Mouse (Mus musculus): ENCODE measurements at regions not wholly inside any gene's neighbourhood (a gene's known extent, or its start where the extent isn't known, plus 50 kb on each side); places are given as distances from the start of the nearest gene placed in this dataset.

DNA sequence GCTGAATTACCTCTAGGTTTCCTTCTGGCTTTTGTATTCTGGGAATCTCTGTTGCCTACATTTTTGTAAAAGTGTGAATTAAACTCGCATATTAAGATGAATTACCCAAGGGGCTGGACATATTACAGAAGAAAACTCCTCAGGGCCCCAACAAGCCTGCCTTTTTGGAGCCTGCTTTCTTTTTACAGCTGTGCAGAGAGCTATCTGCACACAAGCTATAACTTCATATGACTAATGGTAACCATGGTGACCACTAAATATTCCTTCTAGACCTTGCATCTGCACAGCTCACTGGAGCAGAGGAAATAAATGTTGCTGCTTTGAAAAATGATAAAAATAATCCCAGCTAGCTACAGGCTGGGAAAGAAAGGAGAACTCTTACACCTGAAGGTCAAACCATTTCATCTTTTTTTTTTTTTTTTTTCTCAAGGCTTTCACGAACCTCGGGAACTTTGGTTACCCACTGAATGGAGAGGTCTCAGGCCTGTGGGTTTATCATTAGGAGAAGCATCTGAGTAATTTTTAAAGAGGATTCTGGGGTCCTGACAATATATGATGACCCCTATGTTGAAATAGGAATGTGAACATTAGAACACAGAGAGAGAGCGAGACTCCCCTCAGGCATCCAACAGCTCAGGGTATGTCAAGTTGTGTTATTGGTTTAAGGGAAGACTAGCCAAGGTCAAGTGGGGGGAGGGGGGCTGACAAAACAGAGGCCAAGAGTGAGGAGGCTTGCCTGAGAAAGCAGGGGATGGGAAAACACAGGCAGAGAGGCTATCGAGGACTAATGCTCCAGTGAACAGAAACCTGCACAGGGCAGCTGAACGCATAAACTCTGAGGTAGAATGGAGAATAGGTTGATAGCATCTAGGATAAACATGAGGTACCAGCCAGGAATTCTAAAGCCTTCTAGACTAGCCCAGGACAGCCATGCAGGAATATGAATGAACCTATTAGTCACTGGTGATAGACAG, 188.4 kb downstream of the Phlda1 start:
- no peak for DNase-seq (ENCODE audit: low read depth, low spot score)

DNA sequence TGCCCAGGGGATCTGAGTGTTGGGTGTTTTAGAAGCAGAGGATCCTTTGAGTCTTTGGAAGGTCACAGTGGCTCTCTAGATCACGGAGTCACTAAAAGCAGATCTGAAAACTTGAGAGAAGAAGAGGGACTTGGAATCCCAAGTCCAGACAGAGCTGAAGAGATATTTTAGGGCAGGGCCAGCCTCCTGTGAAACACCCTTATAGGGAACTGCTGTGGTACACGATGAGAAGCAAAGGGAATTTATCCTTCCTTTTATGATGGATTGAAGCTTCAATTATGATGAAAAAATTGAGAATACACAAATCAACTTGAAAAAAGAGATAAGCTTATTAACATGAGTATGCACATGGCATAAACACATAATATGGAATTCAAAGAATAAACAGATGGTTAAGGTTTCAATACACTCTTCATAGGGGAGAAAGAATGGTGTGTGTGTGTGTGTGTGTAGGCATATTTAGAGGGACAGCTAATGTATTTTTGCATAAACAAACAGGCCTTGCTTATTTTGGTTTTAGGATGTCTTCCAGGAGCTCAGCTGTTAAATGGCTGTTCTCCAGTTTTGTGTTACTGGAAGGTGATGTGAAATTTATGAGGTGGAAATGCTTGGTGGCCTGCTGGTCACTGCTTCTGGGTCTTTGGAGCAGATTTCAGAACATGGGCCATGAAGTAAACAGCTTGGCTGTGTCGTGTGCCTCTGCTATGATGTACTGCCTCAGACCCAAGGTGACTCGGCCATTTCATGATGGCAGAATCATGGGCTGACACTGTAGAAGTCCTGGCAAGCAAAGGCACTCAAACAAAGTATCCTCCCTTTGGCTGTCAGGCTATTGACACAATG, 190.1 kb downstream of the Phlda1 start:
- no peak for DNase-seq (ENCODE audit: low read depth, low spot score)

DNA sequence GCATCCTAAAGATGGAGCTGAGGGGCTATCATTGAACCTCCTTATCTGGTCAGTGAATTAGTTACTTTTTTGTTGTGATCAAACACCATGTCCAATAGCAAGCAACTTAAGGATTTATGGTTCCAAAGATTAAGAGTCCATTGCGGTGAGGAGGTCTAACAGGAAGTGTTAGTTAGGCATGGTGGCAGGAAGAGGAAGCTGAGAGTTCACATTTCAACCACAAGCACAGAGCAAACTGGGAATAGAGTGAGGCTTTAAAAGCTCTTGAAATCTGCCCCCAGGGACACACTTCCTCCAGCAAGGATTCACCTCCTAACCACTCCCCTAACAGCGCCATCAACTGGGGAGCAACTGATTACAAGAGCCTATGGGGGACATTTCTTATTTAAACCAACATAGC, 190.9 kb downstream of the Phlda1 start:
- no peak for DNase-seq (ENCODE audit: low read depth, low spot score)

DNA sequence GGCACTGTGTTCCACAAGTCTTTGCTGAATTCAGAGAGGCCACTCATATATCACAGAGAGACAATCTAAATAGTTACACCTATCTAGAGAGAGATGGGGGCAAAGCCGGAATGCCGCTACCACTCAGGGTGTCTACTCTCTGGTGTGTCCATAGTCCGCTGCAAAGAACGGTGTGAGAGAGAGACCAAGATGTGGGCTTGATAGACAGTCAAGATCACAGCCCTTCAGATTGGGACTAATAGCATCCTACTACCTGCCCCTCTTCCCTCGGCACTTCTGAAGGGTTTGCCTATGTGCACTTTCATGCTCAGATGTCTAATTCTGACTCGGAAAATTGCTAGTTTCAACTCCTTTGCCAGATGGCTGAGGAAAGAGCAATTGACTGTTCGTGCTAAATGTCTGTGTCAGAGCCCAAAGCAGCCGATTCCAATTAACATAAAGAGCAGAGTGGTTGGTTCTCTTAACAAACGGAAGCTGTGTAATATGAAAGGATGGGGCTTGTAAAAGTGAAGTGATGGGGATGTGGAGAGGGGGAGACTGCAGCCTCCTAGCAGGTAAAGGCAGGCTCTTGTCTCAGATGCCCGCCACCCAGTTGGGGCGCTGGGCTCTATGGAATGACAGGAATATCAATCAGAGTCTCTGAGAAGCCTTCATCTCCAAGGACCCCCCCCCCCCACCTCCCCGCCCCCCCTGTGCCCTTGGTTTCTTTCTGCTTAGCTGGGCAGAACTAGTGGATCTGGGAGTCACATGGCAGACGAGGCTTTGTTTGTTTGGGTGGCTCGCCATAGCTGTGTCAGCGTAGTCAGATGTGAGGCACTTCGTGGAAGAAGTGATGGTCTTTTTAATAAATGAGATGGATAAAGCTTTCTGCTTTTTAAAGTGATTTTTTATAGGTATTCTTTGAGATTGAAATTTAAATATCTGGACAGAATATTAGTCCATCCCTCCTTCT, 193.7 kb downstream of the Phlda1 start:
- DNase-seq (ENCODE audit: low read depth, low spot score): no peak

DNA sequence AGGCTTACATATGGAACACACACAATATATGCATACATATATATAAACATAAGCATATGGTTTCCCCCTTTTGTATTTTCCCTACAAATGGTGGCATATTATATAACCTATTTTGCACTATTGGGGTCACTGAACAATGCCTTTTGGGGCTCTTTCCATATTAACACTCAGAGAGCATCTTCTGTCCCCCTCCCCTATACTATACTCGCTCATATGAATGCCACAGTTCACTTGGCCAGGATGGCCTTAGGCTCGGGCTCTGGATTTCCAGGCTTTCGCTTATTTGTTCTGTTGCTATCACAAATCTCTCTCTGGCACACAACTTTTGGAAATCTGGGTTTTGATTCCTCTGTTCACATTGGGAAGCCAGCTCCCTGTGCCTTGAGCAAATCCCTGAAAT, 194.5 kb downstream of the Phlda1 start:
- no peak for DNase-seq (ENCODE audit: low read depth, low spot score)

DNA sequence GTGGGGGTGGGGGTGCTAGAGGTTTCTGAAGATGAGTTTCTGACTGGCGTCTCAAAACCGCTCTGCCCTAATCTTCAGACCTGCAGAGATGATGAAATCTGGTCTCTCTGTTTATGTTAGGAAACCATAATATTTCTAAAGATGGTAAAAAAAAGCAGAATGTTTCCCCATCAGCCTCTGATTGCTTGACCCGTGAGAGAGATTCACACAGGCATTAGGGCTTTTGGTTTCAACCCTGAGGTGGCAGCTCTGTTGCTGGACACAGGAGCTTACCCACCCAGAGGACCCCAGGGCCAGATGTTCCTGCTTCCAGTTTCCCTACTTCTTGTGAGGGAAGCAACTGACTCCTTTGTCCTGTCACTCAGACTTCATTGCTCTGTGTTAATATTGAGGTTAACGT, 195.1 kb downstream of the Phlda1 start:
- no peak for DNase-seq (ENCODE audit: low read depth, low spot score)

DNA sequence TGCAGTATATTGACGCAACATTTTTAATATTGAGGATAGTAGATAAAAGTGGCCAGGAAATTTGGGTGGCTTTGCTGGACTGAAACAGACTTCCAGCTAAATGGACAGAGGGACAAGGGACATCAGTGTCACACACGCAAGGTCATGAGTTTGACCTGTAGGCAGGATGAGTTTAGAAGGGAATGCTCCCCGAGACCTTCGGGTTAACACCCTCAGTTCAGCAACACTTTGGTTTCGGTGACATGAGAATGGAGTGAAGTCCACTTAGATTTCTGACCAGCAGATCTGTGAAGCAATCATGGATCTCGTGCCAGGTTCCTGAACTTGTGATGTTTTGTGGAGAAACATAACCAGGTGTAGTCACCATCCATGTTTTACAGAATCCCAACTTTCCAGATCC, 196.3 kb downstream of the Phlda1 start:
- DNase-seq (ENCODE audit: low read depth, low spot score): no peak

DNA sequence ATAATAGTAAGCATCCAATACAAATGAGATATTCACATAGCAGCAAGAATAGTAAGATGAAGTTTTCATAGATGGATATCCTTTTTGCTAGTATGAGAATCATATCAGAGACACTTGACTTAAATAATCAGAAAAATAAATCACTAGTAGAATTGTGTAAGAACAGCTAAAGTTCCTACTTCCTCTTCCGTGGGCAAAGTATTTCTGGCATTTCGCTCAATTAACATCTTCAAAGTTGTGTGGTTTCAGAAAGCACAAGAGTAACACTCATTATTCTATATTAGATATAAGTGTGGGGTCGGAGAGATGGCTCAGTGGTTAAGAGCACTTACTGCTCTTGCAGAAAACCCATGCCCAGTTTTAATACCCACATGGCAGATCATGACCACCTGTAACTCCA, 197.4 kb downstream of the Phlda1 start:
- DNase-seq (ENCODE audit: low read depth, low spot score): no peak

DNA sequence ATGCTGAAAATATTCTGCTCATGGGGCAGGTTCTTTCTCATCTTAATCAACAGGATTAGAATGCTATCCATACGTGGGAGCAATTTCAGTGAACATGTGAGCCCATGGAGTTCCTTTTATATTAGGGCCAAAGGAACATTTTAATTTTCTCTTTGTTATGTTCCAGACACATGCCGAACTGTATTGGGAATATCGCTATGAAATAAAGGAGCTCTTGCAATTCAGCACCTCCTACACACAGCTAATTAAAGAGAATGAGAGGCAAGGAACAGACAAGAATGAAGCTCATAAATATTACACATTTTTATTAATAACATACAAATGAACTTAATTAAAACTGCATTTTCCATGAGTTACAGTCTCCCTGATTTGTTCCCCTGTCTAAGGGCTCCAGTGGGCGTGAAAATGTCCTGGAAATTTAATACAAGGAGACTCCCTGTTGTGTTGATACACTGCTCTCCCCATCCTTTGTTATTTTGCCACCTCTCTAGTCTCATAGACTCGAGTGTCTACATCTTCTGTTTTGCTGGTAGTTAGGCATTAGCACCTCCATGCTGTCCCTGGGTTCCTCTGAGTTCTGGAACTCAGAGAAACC, 205.5 kb downstream of the Phlda1 start:
- DNase-seq (ENCODE audit: low read depth, low spot score): no peak

DNA sequence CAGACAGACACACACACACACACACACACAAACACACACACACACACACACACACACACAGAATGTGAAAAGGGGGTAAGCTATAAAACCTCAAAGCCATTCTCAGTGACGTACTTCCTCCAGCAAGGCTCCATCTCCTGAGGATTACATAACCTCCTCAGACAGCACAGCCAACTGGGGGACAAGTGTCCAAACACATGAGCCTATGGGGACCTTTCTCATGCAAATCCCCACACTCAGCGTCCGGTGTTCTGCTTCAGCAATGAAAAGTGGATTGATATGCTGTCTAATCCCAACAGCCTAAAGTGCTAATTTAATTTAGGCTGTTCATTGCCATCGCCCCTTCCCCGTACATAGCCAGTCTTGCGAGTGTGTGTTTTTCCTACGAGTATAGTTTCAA, 206.9 kb downstream of the Phlda1 start:
- DNase-seq (ENCODE audit: low read depth, low spot score): no peak

DNA sequence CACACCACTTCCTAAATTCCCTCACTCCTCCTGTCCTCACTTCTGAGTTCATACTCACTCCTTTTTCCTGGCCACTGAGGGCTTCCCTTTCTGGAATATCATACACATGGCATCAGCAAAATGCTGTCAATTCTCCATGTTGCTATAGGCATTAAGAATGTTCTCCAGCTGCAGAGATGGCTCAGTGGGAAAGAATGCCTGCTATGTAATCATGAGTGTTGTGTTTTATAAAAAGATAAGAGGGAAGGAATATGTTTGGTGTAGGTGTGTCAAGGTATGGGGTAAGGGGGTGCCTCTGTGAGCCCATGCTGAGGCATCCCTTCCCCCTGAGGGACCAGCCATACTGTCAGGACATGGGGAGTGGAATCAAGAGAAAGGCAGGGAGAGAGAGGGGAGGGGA, 207.6 kb downstream of the Phlda1 start:
- DNase-seq (ENCODE audit: low read depth, low spot score): no peak

DNA sequence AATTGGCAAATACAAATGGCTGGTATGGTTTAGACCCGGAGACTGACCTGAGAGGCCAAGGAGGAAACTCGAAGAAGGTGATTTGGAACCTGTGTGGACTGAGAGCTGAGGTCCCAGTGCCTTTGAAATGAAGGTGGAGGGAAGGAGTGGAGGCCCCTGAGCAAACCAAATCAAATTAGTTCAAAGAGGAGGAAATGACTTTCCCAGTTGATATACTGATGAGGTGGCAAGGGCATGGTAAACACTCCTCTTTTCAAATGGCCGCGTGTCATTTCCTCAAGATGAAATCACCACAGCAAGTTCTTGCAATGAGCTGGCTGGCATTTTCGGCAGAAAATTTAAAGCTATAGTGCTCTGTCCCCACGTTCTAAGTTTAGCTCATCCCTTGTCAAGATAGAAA, 209.1 kb downstream of the Phlda1 start:
- no peak for DNase-seq (ENCODE audit: low read depth, low spot score)

DNA sequence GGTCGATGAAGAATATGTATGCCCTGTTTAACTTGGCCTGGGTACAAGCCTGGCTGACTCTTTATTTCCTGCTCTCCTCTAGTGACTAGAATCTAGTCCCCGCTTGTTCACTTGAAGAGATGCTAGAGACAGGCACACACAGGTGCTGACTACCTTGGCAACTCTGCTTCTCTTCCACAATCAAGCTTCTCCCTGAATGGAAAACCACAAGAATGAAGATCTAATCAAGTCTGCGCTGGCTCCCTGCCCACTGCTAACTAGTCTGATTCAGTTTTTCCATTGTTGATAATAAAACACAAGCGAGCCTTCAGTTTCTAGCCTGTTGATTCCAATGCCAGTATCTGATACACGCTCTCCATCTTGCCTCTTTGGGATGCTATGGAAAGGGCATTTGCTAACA, 213.5 kb downstream of the Phlda1 start:
- DNase-seq (ENCODE audit: low read depth, low spot score): no peak

DNA sequence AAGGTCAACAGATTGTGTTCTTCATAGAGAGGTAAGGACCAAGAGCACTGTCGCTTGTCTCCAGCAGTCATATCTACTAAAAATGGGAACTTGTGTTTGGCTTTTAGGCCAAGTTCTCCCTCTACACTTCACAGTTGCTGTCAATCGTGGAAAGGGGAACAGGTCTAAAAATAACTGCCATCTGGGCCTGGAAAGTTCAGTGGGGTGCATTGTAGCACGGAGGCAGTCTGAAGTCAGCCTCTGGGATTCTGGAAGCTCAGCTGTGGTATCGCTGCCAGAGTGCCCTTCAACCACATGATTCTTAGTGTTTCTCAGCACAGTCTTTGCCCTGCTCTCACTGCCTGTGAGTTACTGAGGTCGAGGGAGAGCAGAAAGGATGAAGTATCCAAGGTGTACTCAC, 215.0 kb downstream of the Phlda1 start:
- DNase-seq (ENCODE audit: low read depth, low spot score): no peak

DNA sequence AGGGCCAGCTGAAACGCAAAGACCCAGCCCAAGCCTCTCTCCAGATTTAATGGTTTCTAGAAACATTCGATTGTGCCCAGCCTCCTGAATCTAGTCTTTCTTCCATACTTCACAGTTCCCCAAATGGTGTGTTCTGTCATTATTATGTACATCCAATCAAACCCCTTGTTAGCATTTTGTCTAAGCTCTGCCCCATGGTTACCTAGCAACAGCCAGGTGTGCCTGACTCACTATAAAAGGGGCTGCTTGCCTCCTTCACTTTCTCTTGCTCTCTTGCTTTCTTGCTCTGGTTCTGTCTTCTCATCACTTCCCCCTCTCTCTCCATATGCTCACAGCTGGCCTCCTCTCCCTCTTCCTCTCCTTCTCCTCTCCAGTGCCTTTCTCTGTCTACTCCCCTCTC, 217.8 kb downstream of the Phlda1 start:
- no peak for DNase-seq (ENCODE audit: low read depth, low spot score)

DNA sequence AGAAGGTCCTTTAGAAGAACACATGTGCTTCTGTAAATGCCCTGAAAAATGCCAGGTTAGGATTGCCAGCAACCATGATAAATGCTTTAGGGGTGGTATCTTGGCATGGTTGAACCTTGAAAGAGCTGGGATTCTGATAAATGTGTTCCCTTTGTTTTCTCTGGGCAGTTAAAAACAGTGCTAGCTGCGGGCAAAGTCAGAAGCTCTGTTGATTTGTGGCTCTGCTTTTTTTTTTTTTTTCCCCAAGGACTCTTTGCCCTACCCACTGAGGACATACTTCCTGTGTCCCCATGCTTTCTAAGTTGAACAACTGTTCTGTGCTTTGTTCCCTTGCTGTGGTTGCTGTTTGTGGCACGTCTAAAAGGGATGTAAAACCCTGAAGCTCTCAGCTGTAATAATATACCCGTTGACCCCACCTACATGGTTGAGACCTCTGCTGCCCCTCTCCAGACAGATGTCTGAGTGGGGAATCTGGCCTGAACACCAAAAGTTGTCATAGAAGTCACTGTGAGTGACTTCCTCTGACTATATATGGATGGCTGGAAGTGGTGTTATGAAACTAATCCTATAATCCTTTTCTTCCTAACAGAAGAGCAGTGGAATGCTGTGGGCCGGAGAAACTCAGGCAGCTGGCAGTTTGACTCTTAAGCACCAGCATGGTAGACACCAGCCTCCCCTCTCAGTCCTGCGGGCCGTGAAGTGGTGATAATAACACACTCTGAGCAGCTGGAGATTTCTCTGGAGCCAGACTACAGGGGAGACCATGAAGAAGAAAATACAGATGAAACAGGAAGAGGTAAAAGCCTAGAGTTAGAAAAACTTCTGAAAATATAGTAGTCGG, 218.7 kb downstream of the Phlda1 start:
- no peak for DNase-seq (ENCODE audit: low read depth, low spot score)

DNA sequence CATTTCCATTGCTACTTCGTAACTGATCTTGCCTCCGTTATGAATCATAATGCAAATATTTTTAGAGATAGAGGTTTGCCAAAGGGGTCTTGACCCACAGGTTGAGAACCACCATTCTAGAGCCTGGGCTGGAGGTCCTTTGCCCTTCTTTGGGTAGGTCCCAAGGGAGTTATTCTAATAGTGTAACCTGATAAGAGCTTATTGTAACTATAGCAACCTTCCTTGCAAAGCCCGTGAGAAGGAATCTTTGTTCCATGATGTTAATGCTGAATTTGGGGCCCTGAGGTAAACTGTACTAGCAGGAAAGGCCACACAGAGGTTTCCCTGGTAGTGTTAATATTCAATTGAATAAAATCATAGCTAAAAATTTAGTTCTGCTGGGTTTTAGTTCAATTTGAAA, 229.9 kb downstream of the Phlda1 start:
- DNase-seq (ENCODE audit: low read depth, low spot score): no peak

DNA sequence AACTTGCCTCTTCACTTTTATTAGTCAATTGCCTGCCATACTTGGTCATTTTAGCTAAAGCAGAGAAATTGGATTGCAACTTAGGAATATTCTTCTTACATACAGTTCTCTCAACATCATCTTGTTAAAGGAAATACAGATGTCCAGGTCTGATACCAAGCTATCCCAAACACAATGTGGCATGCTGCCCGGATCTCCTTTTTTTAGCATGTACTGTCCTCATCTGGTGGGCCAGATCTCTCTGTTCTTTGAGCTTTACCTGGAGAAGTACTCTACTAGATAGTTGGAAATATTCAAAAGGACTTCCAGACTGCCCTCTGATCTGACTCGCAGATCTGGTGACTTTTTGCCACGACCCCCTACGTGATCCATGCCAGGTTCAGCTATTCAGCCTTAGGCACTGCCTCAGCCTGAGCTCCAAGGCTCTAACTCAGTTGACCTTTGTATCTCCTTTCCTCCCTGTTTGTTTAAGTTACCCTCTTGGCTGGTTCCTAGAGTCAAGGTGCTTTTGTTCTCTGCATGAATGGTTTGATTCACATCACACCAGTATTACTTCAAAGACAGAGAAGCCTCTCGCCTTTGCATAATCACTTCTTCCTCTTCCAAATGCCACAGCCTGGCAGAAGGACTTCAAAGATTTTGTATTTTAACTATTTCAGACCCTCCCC, 232.9 kb upstream of the Krr1 start:
- peak; percentile 7 for DNase-seq (ENCODE audit: low read depth, low spot score)

DNA sequence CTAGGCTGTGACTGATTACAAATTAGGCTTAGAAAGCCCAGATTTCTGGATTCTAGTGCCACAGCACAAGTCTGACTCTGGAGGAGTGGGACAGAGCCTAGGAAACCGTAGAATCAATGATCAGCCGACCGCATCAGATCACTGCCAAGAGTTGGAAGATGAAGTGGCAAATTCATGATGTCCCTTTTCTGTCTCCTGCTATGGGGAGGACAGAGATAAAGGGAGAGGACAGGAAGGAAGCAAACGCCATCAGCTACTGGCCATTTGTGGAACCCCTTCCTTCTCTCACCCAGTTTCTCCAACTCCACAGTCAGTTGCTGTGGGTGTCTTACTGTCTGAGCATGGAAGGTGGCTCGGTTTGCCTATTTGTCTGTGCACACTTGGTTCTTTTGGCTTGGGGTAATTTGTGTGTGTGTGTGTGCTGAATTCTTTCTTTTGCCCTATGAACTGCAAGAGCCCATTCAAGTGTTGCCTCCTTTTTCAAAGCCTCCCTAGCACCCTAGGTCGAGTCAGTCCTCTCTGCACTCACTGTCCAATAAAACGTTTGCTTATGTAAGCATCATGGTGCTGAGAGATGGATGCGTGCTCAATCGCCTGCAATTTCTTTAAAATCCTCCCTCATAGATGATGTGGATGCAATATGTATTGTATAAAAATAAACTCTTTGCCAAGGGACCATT, 231.7 kb upstream of the Krr1 start:
- no peak for DNase-seq (ENCODE audit: low read depth, low spot score)

All from WW6 (cell line).